Mouse (Mus musculus) T-helper 1 cell (primary cell): Measurements from ENCODE around the gene Tmem259.

Experiments
- in situ Hi-C: fragments of 300-600 bp; cut with MboI, MseI; formaldehyde crosslinking; loops from one replicate; pipeline ENCODE4 v1.15.1; 2025; ENCODE audit warnings: high pct_unique_total_duplicates

Tmem259 gene

DNA sequence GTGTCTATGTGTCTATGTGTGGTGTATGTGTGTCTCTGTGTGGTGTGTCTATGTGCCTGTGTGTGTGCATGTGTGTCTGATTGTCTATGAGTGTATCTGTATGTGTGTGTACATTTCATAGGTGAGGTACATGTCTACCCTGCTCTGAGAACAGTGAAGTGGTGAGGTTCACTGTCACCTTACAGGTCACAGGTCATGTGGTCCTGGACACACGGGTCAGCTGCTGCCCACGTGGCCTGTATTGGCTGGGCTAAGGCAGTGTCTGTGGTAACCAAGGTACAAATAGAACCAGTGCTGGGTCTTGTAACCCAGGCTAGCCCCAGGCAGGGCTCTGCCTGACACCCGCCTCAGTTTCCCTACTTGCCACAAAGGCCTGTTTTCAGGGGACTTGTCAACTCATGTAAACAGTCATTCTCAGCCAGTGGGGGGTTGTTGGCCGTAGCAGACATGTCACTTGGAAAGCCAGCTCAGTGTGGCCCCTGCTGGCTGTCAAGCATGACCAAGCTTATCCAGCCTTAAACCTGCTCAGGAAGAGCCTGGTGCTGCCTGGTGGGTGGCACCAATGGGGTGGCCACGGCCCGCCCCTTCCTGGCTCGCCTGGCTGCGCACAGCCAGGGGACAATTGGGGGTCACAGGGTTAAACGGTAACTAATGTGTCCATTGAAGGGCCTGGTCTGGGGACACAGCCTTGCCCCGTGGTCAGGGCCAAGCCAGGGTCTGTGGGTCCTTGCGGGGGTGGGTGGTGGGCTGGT lies 46.2 kb downstream of the Tmem259 start:
- in situ Hi-C loops = no loop called here

- in situ Hi-C loops = no loop called here
Measured at GRCm38 (mm10) chr10:79936911-79937441, 47.2 kb downstream of the Tmem259 start.

DNA sequence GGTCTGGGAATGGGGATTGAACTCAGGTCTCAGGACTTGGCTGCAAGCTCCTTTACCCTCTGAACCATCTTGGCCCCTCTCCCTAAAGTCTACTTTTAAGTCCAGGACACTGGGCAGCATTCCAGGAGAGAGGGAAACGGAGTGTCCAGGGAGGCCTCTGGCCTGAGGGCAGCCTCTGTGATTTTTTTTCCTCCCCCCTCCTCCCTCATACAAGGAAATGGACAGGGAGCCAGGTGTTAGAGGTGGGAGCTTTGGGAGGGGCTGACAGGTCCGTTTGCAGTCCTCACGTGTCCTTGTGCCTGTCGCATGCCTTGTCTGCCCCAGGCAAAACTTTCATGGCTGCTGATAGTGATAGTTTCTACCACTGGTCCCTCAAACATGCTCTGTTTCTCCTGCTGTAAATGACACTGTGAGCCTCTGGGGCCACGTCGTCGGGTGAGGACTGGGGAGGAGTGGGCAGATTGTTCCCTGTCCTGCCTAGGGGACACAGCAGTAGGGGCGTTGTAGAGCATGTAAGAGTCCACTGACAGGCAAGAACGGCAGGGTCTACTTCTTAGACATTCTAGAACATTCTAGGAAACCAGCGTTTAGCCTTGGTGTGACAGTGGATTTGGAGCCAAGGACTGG lies 47.7 kb downstream of the Tmem259 start:
- in situ Hi-C loops = no loop called here

- in situ Hi-C loops = no loop called here
Measured at GRCm38 (mm10) chr10:79934794-79935569, 49.1 kb downstream of the Tmem259 start.

GRCm38 (mm10) chr10:79934272-79934721 lies 49.8 kb downstream of the Tmem259 start:
- in situ Hi-C loops = no loop called here

DNA sequence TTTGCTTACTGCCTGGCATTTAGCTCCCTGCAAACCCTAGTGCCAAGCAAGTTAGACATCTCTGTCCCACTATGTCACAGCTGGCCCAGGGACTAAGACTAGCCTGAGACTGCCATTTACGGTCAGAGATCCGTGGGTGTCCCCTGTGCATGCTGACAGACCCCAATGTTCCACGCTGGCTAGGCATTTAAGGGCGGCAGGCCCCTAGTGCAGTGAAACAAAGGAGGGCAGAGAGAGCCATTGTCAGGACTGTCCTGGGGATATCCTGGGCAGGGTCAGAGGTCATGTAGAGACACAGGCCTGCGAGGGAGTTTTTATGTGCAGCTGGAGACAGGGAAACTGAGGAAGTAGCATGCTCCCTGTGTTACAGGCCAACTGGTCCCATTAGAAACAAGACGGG lies 50.3 kb downstream of the Tmem259 start:
- in situ Hi-C loops = no loop called here

DNA sequence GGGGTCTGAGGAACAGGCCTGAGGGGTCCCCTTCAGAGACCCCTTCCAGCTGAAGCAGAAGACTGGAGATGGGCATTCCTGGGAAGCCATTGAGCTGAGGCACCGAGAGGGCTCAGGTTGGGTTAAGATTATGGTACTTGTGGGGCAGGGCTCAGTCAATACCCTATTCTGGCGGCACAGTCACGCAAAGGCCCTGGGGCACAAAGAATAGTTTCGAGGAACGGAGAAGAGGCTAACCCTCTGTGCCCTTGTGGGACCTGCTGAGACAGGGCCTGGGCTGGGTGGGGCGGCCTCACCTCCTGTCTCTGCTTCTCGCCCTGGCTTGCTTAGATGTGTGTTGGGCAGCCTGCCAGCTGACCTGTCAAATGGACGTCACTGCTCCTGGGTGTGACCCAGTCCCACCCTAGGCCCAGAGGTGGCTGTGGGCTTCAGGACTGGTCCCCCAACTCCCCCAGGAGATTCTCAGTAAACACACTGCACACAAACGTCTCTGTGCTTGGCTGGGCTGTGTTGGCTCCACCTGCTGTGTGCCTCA lies 50.9 kb downstream of the Tmem259 start:
- in situ Hi-C loops = no loop called here

DNA sequence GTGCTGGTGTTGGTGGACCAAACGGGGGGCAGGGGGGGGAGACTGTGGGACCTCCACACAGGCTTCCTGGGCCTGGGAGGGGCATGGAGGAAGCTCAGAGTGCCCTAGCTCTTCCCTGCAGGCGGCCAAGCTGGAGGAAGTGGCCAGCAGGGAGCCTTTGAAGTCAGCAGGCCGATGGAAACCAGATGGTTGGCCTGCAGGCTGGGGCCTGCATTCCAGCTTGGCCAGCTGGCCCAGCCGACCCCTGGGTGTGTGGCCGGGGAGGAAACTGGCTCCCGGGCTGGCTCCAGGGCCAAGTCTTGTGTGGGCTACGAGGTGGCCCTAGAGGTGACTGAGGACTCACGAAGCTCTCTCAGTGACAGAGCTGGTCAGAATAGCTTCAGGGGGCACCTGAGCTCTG lies 51.4 kb downstream of the Tmem259 start:
- in situ Hi-C loops = no loop called here

DNA sequence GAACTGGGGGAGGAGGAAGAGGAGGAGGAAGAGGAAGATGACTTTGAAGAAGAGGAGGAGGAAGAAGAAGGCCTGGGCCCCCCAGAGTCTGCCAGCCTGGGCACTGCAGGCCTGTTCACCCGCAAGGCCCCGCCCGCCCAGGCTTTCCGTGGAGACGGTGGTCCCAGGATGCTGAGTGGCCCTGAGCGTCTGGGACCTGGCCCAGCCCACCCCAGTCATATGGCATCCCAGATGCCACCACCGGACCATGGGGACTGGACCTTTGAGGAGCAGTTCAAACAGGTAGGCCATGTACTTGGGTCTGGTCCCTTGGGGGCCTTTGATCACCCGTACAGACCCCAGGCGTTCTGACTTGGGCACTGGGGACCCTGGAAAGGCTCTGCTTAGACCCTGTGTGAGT lies 52.3 kb downstream of the Tmem259 start:
- in situ Hi-C loops = no loop called here

DNA sequence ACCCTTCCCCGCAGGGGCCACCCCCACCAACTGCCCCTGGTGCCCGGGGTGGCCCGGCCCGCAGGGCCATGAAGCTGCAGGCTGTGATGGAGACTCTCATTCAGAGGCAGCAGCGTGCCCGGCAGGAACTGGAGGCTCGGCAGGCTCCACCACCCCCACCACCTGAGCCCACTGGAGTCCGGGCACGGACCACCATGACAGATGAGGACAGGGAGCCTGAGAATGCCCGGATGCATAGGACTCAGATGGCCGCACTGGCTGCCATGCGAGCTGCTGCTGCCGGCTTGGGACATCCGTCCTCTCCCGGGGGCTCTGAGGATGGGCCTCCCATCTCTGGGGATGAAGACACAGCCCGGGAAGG lies 53.3 kb downstream of the Tmem259 start:
- in situ Hi-C loops = no loop called here

GRCm38 (mm10) chr10:79929967-79930825 lies 53.9 kb downstream of the Tmem259 start:
- in situ Hi-C loops = loop anchor here (5.0 kb wide), 1 partner anchor 87 kb away; the partner anchor contains the start of gene Arhgap45

- in situ Hi-C loops = loop anchor here (5.0 kb wide), 1 partner anchor 88 kb away; the partner anchor contains the start of gene Arhgap45
Measured at GRCm38 (mm10) chr10:79928907-79929701, 55.0 kb downstream of the Tmem259 start.

DNA sequence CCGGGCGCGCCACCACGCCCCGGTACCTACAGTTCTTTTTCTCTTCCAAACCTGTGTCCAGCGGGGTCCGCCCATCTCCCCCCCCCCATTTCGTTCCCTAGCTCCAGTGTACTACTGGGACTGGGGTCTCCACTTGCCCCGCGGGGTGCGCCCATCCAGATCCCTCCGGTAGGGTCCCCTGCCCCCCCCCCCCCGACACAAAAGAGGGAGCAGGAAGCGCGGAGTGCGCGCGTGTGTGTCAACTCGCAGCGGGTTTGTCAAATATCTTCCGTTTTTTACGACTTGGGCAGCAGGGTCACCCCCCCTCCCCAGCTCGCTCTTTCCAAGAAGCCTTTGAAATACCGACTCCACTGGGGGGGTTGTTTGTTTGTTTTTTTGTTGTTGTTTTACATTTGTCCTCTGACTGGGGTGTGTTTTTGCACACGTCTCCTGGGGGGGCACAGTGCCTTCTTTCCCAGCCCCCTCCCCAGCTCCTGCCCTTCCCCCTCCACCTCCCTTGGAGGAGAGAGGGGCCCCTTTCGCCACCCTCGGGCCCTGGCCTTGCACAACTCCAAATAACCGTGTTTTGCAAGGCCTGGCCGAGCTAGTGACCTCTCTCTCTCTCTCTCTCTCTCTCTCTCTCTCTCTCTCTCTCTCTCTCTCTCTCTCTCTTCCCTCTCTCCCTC lies 56.0 kb downstream of the Tmem259 start:
- in situ Hi-C loops = loop anchor here (5.0 kb wide), 1 partner anchor 89 kb away; the partner anchor contains the start of gene Arhgap45

DNA sequence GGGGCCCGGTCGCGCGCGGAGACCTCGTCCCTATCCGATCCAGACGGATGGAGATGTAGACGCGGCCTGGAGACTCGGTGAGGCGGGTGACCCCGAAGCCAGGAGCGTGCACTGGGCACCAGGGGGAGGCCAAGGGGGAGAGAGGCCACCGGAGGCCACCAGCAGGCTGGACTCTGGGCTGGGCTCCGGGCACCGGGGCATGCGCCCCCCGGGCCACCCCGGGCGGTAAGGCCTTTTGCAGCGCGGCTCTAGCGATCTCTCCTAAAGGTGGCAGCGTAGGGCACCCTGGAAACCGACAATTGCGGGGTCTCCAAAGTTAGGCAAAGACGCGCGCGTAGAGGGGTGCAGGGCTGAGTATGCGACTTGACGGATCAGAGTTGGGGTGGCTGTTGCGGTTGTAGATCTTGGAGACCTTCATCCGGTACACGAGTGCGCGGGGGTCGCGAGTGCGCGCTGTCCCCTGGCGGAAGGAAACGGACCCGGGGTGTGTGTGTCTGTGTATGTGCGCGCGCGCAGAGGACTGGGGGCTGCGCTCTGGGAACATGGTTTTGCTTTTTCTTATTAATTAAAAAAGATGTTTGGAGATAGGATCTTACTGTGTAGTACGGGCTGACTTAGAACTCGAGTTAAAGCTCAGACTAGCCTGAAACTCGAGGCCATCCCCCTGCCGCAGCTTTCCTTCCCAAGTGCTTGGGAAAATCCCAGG lies 56.7 kb downstream of the Tmem259 start:
- in situ Hi-C loops = loop anchor here (5.0 kb wide), 1 partner anchor 90 kb away; the partner anchor contains the start of gene Arhgap45

DNA sequence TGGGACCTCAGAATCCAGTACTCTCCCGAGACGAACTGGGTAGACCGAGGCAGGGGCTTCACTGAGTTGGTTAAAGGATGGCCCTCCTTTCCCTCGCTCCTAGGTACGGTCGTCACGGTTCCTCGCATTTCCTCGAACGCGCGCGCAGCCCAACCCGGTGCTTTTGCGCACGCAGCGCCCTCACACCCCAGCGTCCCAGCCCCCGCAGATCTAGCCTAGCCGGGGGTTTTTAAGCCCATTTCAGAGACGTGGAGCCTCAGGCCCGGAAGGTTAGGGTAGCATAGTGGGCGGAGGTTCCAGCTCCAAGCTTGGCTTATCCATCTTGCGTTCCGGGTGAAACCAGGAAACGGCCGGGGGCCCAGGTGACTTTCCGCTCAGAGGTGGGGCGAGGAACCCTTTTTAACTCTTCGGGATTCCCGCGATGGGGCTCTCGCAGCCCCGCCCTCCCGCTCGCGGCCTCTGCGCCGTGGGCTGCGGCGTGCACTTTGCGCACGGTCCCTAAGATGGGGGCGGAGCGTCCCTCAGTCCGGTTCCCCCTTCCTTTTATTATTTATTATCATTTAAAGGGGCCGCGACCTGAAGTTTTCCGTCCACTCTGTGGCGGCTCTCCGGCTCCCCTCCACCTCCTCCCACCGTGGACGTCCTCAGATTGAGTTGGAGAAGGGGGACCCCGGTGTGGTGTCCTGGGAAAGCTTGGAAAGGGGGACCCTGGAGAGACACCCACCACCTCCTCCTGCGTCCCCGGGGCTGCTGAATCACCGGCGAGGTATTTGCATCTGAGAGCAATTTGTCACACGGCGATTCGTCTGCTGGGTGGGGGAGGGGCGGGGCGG lies 57.4 kb downstream of the Tmem259 start, which contains the start of gene Arid3a:
Gene Arid3a, plus strand, starts transcription at position 553 of the 833 bp plus-strand sequence.
- in situ Hi-C loops = loop anchor here (5.0 kb wide), 1 partner anchor 91 kb away; the partner anchor contains the start of gene Arhgap45

DNA sequence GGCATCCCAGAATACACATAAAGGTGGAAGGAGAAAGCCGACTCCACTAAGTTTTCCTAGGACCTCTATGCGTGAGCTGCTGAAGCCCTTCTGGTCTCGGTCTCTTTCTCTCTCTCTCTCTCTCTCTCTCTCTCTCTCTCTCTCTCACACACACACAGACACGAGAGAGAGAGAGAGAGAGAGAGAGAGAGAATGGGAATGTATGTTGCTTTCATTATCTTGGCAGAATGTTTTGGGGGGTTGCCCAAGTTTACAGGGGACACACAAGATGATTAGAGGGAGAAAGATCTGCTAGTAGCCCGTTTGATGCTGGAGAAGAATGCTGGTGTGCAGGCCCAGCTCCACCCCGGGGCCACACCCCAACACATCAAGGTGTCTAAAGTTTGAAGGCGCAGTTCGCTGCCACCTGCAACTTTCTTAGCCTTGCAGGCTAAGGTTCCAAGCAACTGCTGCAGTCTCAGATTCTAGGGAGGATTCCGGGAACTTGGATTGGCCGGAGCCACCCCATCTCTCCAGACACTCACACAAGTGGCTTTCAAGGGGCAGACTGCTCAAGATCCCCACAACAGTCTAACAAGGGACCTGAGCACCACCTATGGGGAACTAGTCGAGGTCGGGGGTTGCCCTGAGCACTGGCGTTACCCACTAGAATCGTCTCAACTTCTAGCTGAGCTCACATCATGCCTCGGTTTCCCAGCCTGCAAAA lies 58.2 kb downstream of the Tmem259 start:
- in situ Hi-C loops = loop anchor here (5.0 kb wide), 1 partner anchor 91 kb away; the partner anchor contains the start of gene Arhgap45
